Mouse (Mus musculus) mouse trophoblast stem cell (cell line): Measurements from ENCODE around the gene Arhgef9.

Experiments
- in situ Hi-C, 2 experiments: fragments of 300-500 bp; cut with MseI, MboI; formaldehyde crosslinking; loops; 2 replicates in 1 of 2; 3 replicates in 1 of 2; pipeline ENCODE4 v1.15.1; 2025

Arhgef9 gene

DNA sequence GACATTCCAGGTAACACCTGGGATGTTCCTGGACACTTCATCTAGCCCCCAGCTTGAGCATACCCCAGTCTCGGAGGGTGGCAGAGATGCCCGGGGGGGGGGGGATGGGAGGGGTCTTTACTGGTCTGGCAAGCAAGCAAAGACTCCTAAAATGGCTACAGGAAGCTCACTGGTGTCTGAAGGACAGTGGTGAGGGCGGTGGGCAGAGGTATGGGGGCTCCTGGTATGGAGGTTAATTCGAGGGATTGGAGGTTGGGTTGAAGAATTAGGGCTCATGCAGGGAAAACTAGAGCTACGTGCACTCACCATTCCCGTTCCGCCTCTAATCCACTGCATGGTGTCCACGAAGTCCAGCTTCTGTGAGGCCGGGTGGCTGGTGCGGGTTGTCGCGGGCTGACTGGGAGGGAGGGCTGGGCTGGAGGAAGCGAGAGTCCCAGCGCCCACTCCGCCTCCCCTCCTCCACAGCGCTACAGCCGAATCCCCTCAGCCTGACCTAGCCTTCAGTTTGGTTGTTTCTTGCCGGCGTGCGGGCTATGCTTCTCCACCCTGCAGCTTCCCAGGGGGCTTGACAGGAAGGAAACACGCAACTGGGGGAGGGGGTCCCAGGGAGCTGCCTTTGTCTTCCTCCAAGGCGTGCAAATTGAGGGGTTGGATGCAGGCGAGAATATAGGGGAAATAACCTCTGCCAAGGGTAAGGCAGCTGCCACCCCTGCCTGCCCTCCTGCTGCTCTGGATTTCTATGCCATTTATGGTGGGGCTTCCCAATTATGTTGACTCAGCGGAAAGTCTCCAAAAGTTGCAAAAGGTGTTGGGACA is at the start of gene Arhgef9:
Gene Arhgef9, minus strand, starts transcription at position 753 of the 816 bp plus-strand sequence.
- in situ Hi-C loops: no loop called here

DNA sequence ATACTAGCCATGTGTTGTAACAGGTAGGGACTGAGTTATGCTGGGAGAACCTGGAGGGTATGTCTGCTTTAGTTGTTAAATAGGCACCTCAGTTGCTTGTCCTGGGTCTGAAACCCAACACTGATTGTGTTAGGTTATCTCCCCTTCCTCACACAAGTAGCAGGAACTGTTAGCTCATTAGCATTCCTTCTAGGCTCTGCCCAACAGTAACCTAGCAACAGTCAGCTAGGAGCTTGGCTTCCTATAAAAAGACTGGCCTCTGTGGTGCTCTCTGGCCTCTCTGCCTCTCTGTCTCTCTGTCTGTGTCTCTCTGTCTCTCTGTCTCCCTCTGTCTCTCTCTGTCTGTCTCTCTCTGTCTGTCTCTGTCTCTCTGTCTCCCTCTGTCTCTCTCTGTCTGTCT is 42.2 kb upstream of the Arhgef9 start:
- in situ Hi-C loops: no loop called here

- in situ Hi-C loops: no loop called here
Observed at GRCm38 (mm10) chrX:95195363-95196103, 1.1 kb downstream of the Arhgef9 start.

DNA sequence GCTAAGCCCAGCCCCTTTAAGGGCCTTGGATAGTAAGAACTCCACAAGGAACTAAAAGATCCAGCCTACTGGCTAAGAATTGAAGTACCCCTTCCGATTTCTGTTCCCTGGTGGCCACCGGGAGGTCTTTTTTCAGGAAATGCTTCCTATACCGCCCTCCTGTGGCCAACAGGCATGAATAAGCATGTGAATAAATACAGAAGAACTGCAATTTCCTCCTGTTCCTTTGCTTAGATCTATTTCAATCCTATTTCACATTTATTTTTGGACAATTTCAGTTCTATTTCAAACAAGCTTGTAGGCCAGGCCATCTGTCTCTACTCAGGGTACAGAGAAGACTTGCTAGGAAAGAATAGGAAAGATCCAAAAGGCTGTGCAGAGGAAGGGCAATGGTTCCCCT is 20.7 kb downstream of the Arhgef9 start:
- in situ Hi-C loops: loop anchor here in 1 of 2 experiments (10.0 kb wide), 1 partner anchor 311 kb away; no protein-coding TSS in a partner anchor

DNA sequence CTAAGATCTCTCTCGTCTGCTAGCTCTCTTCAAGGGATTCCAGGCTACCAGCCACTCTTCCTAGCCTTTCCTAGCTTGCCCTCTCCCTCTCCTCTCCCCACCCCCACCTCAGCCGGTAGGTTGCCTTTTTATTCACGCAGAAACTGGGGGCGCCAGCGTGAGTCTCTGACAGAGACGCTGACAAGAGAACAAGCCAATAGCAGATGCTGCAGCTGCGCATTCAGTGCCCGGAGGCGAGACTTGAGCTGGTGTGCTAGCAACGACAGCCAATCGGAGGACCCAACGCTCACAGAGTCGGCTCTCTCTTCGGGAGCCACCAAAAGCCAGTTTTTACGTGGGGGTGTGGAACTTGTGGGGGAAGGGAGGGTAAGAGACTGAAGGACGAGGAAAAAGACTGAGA is 30.3 kb downstream of the Arhgef9 start:
- in situ Hi-C loops: no loop called here

DNA sequence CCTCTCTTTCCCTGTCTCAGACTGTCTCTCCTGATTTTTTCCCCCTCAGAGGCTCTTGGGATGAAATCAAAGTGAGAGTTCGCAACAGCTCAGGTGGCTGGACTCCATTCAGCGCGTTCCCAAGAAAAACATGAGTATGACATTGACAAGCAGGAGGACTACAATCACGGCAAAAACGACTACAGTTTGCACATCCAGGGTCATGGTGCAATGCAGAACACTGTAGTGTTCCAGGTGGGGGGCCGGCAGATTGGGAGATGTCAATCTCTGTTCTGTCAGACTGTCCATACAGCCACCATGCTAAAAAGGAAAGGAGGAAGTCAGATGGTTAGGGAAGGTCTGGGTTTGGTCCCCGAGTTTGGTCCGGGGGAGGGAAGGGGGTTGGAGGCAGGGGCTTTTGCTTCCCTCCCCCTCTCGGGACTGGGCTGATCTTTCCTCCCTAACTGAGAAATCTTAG is 31.0 kb downstream of the Arhgef9 start:
- in situ Hi-C loops: no loop called here

DNA sequence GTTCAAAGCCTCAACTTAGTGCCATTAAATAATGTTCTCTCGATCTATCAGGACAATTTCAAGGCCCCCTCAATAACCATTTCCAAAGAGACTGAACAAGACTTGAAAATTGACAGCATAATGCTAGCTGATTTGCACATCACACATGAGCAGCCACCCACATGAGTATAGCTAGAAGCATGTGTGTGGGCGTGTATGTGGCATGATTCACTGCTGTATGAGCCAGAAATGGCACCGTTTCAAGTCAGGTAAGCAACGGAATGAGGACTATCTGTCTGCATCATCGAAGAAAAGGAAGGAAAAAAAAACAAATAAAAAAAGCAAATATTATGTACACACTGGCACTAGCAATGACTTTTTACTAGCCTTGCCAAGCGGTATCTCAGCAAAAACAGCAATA is 32.5 kb downstream of the Arhgef9 start:
- in situ Hi-C loops: no loop called here

DNA sequence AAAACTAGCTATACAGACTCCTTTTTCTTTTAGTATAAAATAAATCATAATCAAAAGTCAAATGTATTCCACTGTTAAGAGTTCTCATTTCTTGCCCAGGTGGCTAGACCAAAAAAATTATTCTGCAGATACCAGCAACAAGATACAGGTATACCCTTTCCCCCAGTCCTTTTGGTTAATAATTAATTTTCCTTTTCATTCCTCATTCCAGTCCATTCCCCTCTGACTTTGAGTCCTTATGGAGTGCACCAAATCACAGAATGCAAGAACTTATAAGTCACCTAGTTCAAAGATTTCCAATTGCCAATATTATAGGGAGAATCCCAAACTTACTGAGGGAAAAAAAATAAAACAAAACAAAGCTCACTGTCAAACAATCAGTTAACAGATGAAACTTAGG is 33.2 kb downstream of the Arhgef9 start:
- in situ Hi-C loops: no loop called here

DNA sequence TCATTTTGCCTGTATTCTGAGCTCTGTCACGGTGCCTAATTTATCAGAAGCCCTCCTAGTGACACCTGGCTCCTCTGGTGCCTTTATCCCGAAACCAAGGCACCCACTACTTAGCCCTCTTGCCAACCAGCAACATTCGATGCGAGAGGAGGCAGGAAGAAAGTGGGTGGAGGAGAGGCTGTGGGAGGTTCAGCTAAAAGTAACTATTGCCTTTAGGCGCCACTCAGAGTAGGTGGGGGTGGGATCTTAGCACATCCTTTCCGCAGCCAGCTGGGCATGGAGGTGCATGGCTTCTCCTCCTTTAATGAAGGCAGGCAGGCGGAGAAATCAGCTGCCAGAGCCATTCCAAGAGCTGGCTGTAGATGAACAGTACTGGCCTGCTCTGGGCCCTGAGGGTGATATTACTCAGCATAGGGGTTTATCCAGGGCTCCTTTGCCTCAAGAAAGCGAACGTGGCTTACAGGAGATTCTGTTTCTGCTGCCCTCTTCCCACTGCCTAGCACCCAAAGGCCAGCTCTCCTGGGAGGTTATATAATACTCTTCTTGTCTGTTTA is 39.7 kb downstream of the Arhgef9 start:
- in situ Hi-C loops: no loop called here

DNA sequence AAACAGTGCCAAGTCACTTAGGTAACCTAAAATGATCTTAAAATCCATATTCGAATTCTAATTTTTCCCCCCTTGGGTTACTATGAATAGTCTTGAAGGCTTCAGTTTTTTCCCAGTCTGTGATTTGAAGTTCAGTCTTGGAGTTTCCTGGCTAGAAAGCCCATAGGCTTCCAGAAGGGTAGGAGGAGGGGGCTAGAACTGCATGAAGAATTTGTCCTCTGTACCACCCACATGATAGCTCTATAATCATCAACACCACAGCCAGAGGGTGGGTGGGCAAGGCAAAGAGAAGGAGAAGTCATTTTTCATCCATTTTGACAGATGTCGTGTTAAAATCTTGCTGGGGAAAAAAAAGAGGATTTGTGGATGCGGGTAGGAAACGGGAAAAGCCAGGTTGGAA is 58.0 kb downstream of the Arhgef9 start:
- in situ Hi-C loops: no loop called here

DNA sequence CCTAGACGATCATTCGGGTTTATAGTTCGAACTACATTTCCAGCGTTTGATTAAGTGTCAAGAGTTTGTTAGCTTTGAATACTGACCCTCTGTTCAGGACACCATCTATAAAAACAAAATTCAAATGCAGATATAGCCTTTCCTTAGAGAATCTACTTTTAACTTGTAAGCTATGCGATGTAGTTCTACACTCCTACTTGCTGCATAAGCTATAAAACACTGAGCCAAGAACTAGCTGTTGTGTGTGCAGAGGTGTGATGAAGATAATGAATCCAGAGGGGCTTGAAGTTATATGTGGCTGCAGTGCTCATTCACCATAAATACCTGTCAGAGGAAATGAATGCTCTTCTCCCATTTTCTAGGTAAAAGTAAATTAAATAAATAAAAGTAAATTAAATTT is 63.2 kb downstream of the Arhgef9 start:
- in situ Hi-C loops: no loop called here

DNA sequence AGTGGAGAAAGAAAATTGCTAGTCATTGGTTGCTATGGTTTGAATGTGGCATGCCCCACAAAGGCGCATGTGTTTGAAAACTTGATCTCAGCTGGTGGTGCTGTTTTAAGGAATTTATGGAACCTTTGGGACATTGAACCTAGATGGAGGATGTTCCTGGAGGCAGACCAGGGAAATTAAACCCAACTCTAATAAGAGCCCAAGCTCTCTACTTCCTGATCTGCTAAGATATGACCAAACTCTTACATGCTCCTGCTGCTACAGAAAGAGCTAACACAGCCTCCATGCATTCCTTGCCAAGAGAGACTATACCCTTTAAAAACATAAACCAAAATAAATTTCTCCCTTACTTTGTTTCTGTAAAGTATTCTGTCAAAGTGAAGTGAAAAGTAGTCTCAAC is 63.7 kb downstream of the Arhgef9 start:
- in situ Hi-C loops: no loop called here

DNA sequence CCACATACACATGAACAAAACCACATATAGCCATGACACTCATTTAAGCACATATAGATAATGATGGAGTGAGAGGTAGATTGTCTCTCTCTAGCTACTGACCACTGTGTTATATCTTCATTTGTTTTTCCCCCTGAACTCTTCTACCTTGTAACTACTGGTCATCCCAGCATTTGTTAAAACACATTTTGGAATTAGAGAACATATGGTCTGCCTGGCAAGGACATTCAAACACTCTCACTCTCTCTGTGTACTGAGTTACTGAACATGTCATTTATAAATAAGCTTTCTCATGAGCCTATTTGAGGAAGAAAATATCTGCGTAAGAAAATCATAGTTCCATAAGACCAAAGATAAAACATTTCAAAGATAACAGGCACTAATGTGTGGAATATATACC is 64.9 kb downstream of the Arhgef9 start:
- in situ Hi-C loops: no loop called here

DNA sequence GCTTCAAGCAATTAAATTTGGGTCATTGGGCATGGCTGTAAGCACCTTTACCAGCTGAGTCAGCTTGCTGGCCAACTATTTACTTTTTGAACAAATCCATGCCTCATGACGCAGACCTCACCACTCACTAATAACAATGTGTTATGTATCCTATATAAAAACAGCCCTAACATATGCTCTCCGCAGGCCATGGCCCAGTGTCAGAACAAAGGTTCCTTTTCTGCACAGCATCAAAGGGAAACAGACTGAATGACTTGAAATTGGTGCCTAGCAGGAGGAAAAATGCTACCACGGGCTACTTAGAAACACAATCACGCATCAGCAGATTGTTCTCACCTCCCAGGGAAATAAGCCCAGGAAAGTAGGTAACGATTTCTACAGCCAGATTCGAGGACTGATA is 73.2 kb downstream of the Arhgef9 start:
- in situ Hi-C loops: no loop called here

DNA sequence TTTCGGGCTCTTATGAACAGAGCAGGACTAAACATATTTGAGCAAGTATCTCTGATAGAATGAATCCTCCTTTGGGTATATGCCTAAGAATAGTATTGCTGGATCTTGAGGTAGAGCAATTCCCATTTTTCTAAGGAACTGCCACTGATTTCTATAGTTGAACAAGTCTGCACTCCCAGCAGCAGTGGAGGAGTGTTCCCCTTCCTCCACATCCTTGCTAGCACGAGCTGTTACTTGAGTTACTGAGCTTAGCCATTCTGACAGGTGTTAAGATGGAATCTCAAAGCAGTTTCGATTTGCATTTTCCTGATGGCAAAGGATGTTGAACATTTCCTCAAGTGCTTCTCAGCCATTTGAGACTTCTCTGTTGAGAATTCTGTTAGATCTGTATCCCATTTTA is 92.3 kb downstream of the Arhgef9 start:
- in situ Hi-C loops: no loop called here

- in situ Hi-C loops: no loop called here
Observed at GRCm38 (mm10) chrX:95087674-95088073, 109.0 kb downstream of the Arhgef9 start.

DNA sequence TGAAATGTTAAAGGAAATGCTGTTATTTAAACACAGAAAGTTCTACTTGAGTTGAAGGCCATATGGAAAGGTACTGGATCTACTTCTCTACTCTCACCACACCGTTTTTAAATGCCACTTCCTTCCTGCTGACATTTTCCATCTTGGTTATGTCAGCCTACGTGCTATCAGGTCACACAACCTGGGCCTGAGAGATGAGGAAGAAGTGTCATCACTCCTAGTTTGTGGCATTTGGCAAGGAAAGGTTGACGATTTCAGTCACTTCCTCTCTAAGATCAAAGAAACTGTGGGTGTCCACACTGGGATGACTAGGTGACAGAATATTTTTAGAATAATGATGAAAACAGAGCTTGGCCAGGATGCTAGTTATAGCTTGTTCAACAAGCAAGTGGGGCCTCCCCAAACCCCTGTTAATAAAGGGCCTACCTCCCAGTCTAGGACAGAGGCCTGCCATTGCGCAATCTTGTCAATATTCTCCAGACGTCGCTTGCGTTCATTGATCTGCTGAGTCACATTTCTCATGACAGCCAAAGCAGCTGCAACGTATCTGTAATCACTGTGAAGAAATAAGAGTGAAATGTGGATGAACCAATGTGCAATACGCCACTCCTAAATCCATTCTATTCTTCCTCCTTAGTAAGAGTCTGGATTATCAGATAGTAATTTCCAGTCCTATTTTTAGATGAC is 119.5 kb downstream of the Arhgef9 start:
- in situ Hi-C loops: no loop called here

- in situ Hi-C loops: no loop called here
Observed at GRCm38 (mm10) chrX:95027907-95028306, 168.7 kb downstream of the Arhgef9 start.

DNA sequence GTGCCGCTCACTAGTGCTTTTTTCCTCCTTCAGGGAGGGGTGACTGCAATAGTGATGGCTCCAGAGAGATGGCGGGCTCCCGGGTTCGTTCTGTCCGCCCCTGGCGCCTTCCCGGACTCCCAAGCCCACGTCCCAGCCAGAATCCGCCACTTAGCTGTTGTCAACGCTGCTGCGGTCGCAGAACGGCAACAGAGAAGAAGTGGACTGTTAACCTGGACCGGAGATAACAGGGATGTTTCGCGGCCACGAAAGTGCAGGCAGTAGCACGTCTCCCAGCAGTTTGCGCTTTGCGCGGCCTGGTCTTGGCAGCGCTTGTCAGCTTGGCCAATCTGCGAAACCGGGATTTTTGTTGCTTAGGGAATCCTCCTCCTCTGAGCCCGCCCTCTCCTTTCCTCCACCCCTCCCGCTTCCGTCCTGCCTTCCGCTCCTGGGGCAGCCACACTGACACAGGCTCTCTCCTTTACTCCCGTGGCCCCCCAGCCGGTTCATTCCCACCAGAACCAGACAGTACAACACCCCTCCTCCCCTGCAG is 170.2 kb downstream of the Arhgef9 start, which contains the start of gene Spin4:
Gene Spin4, minus strand, starts transcription at position 322 of the 532 bp plus-strand sequence.
- in situ Hi-C loops: no loop called here

DNA sequence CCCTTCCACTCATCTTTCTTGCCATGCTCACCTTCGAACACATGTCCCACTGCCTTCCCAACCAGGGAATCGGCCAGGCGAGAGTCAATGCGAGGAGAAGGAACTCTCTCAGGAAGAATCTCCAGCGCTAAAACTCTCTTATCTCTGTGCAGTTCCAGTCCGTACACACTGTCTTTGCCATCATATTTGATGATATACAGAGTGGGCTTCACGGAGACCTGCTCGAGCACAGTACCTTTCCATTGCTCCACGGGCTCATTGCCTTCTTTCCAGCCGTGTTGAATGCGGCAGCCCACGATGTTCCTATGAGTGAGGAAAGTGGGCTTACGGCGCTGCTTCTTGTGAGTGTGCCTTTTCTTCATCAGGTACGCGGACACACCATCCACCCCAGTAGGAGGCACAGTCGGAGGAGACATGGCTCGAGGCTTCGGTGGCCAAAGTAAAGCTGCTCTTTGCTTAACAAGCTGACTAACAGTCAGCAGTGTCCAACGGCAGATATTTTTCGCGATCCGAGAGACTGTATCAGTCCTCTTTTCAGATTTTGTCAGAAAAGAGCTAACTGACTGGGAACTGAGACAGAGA is 170.8 kb downstream of the Arhgef9 start:
- in situ Hi-C loops: no loop called here

GRCm38 (mm10) chrX:95012033-95012432 is 184.6 kb downstream of the Arhgef9 start:
- in situ Hi-C loops: loop anchor here in 1 of 2 experiments (10.0 kb wide), 1 partner anchor 147 kb away; no protein-coding TSS in a partner anchor
